ENCODE assay signal across 9 mouse cellular contexts in the genomic region with DNA sequence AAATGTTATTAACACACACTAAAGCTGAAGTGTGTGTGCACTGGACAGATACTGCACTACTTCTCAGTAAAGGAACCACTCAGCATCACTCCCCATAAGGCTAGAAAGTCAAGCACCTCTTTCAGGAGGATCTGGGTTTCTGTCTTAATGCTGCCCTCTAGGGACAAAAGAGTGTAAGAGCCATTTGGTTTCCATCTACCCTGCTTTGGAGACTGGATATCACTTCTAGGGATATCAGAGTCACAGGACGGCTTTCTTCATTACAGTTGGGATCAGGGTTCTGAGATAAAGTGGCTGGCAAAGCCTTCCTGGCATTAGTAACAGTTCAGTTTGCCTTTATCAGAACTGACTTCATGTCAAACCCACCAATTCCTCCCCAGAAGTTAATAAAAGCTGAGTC.
A peak's percentile ranks its signal among the peaks of the same experiment; 100 is the strongest.
DNase-seq lines count a peak whose midpoint lies in the region; ATAC-seq and TF ChIP-seq lines count a peak whose summit lies in the region.
"Had no signal": no experiment of that assay in that cellular context is flagged by ENCODE, and none has a peak within 500 bp of the region (broad histone marks: within the 10 kb centered on the region; RNA-seq: fewer than 3 reads in every experiment).

No protein-coding gene starts in this region.

- H3K36me3 ChIP-seq in MEL (ENCODE audit: control insufficient read depth in 1 of 2, insufficient read depth in 2 of 2, low read length in 2 of 2) = peaks cover 2 to 15% of the 10 kb centered on the region in 2 experiments
- H3K36me3 ChIP-seq in forebrain, embryonic 12.5 days (replicated peaks) = peaks cover 9% of the 10 kb centered on the region; the same call in 1 of the 2 replicates

- no peaks in the 10 kb centered on the region for H3K79me2 ChIP-seq in MEL (ENCODE audit: control insufficient read depth, insufficient read depth, low read length, poor library complexity)

- peak; percentile 74 for TF ChIP-seq RAD21 in MEL (IDR thresholded peaks at IDR 0.05; ENCODE audit: low read depth, low read length)

- TF ChIP-seq POLR2A in MEL (IDR thresholded peaks at IDR 0.05; ENCODE audit: control insufficient read depth in 1 of 2, insufficient read depth in 1 of 2, low read depth in 1 of 2, low read length in 2 of 2, poor library complexity in 1 of 2) = no peak

- ATAC-seq in forebrain, embryonic 12.5 days (ENCODE audit: low FRiP score) = no peak

- H3K4me3 ChIP-seq in MEL (ENCODE audit: control insufficient read depth in 1 of 2, insufficient read depth in 1 of 2, low read depth in 2 of 2, low read length in 2 of 2) = no peak overlapping the region
- no peak overlapping the region for H3K4me3 ChIP-seq in forebrain, embryonic 12.5 days (replicated peaks)
- H3K4me3 ChIP-seq: megakaryocyte, embryonic 14.5 days had no signal

- peak; percentile 29 to 32 for DNase-seq in kidney, adult 8-10 months
- no peak for DNase-seq in kidney, postnatal 10 days
- DNase-seq in 416B (ENCODE audit: low read depth) (peak; percentile 72), MEL (ENCODE audit: low read depth, low spot score) (peak; percentile 76)
- DNase-seq in embryo, embryonic 11 days = peak; percentile 75
- peak; percentile 68 for DNase-seq in lung, postnatal 10 days
- DNase-seq in neural tube, embryonic 10.5 days (ENCODE audit: extremely low spot score, low spot score) = no peak

- WGBS in forebrain, embryonic 12.5 days = 20% methylated on average over 1 of the region's 1 CpGs

- no peak overlapping the region for H3K4me2 ChIP-seq in forebrain, embryonic 12.5 days

- peaks cover 10 to 14% of the 10 kb centered on the region in 2 experiments; a peak in 2 of 4 replicates for H3K4me1 ChIP-seq in MEL (ENCODE audit: control insufficient read depth in 1 of 2, insufficient read depth in 2 of 2, low read length in 2 of 2)
- H3K4me1 ChIP-seq in forebrain, embryonic 12.5 days = peaks cover 8% of the 10 kb centered on the region

- no peak overlapping the region for H3K27ac ChIP-seq in MEL (ENCODE audit: control insufficient read depth, low read depth, low read length)
- no peak overlapping the region for H3K27ac ChIP-seq in forebrain, embryonic 12.5 days

- no peak overlapping the region for H3K9ac ChIP-seq in MEL (ENCODE audit: control insufficient read depth, low read depth, low read length, poor library complexity, severe bottlenecking)
- H3K9ac ChIP-seq in forebrain, embryonic 12.5 days = no peak overlapping the region

- TF ChIP-seq CTCF in MEL (IDR thresholded peaks at IDR 0.05 in 2 of 3, conservative IDR thresholded peaks at IDR 0.05 in 1 of 3; ENCODE audit: control insufficient read depth in 1 of 3, insufficient read depth in 1 of 3, low read depth in 2 of 3, low read length in 3 of 3, poor library complexity in 1 of 3, severe bottlenecking in 1 of 3) = peak in 2 of 3 experiments; percentile 78 to 89; a peak in 4 of 6 replicates

- peak; percentile 63 to 87 for TF ChIP-seq EP300 in MEL (IDR thresholded peaks at IDR 0.05; ENCODE audit: low read depth in 1 of 2, low read length in 2 of 2)

- no peaks in the 10 kb centered on the region for H3K9me3 ChIP-seq in MEL (replicated peaks; ENCODE audit: insufficient read depth, low read length)
- H3K9me3 ChIP-seq in forebrain, embryonic 12.5 days = no peaks in the 10 kb centered on the region
- H3K9me3 ChIP-seq: megakaryocyte, embryonic 14.5 days had no signal

- H3K27me3 ChIP-seq in MEL (ENCODE audit: control insufficient read depth in 1 of 2, insufficient read depth in 2 of 2, low read length in 2 of 2) = no peaks in the 10 kb centered on the region
- H3K27me3 ChIP-seq in forebrain, embryonic 12.5 days = no peaks in the 10 kb centered on the region
- H3K27me3 ChIP-seq: megakaryocyte, embryonic 14.5 days had no signal

TF ChIP-seq in MEL, 35 proteins besides CTCF, POLR2A, EP300 and RAD21:
- TF ChIP-seq HCFC1 (IDR thresholded peaks at IDR 0.05; ENCODE audit: low read depth, low read length) = no peak
- no peak for TF ChIP-seq JUND (IDR thresholded peaks at IDR 0.05; ENCODE audit: low read depth, low read length)
- peak; percentile 69 for TF ChIP-seq SMC3 (IDR thresholded peaks at IDR 0.05; ENCODE audit: low read depth, low read length)
- TF ChIP-seq MAFK (IDR thresholded peaks at IDR 0.05; ENCODE audit: borderline replicate concordance, low read depth, low read length) = no peak
- no peak for TF ChIP-seq MAX (IDR thresholded peaks at IDR 0.05; ENCODE audit: low read length)
- no peak for TF ChIP-seq MEF2A (IDR thresholded peaks at IDR 0.05; ENCODE audit: extremely low read depth, insufficient replicate concordance, low read depth, low read length, poor library complexity, severe bottlenecking)
- TF ChIP-seq TBP (IDR thresholded peaks at IDR 0.05; ENCODE audit: low read depth, low read length) = no peak
- TF ChIP-seq USF1 (IDR thresholded peaks at IDR 0.05; ENCODE audit: low read depth, low read length) = no peak
- no peak for TF ChIP-seq CHD2 (IDR thresholded peaks at IDR 0.05; ENCODE audit: low read length)
- no peak for TF ChIP-seq USF2 (IDR thresholded peaks at IDR 0.05; ENCODE audit: borderline replicate concordance in 1 of 2, insufficient read depth in 1 of 2, low read depth in 1 of 2, low read length in 2 of 2)
- TF ChIP-seq ZC3H11A (IDR thresholded peaks at IDR 0.05; ENCODE audit: low read depth, low read length) = peak; percentile 19; the same call in 1 of the 2 replicates
- TF ChIP-seq TCF12 (IDR thresholded peaks at IDR 0.05; ENCODE audit: low read depth, low read length) = peak; percentile 40; the same call in 1 of the 2 replicates
- peak; percentile 53 for TF ChIP-seq GATA1 (IDR thresholded peaks at IDR 0.05; ENCODE audit: low read depth, low read length)
- no peak for TF ChIP-seq CHD1 (IDR thresholded peaks at IDR 0.05; ENCODE audit: low read depth, low read length)
- no peak for TF ChIP-seq ZNF384 (IDR thresholded peaks at IDR 0.05; ENCODE audit: low read depth, low read length)
- no peak for TF ChIP-seq MAZ (IDR thresholded peaks at IDR 0.05; ENCODE audit: low read depth, low read length)
- peak; percentile 70 for TF ChIP-seq MYB (IDR thresholded peaks at IDR 0.05; ENCODE audit: low read depth, low read length)
- TF ChIP-seq UBTF (IDR thresholded peaks at IDR 0.05; ENCODE audit: borderline replicate concordance, insufficient read depth, low read depth, low read length) = no peak
- TF ChIP-seq SIN3A (IDR thresholded peaks at IDR 0.05; ENCODE audit: low read length) = no peak
- no peak for TF ChIP-seq RCOR1 (IDR thresholded peaks at IDR 0.05; ENCODE audit: low read depth, low read length)
- TF ChIP-seq MYC (IDR thresholded peaks at IDR 0.05; ENCODE audit: low read depth, low read length) = no peak
- no peak for TF ChIP-seq E2F4 (IDR thresholded peaks at IDR 0.05; ENCODE audit: borderline replicate concordance, low read depth, low read length)
- TF ChIP-seq ETS1 (IDR thresholded peaks at IDR 0.05; ENCODE audit: low read depth, low read length) = peak; percentile 27; the same call in 1 of the 2 replicates
- no peak for TF ChIP-seq ELF1 (IDR thresholded peaks at IDR 0.05; ENCODE audit: low read depth, low read length)
- no peak for TF ChIP-seq NRF1 (IDR thresholded peaks at IDR 0.05; ENCODE audit: insufficient read depth, low read depth, low read length, poor library complexity, severe bottlenecking)
- TF ChIP-seq KAT2A (conservative IDR thresholded peaks at IDR 0.05; ENCODE audit: low read depth, low read length) = no peak
- TF ChIP-seq GABPA (IDR thresholded peaks at IDR 0.05; ENCODE audit: low read depth, low read length) = no peak
- no peak for TF ChIP-seq BHLHE40 (IDR thresholded peaks at IDR 0.05; ENCODE audit: borderline replicate concordance, low read depth, low read length)

Comparison
In these comparisons a context has a peak if more than half of its experiments do, and no peak if none do; other contexts are left out.
1. DNase-seq: peak in kidney, adult 8-10 months (2 of 2), 416B (single experiment), MEL (single experiment), embryo, embryonic 11 days (single experiment) and lung, postnatal 10 days (single experiment); none in kidney, postnatal 10 days (single experiment) and neural tube, embryonic 10.5 days (single experiment).